Mouse (Mus musculus) T-helper 17 cell (primary cell): Measurements from ENCODE around the gene Dip2b.
"Not testable (repeated sequence)": the region's sequence is repeated elsewhere in the genome, so short reads cannot be mapped to it uniquely, and the experiment has no call there.

Experiments
- in situ Hi-C, 2 experiments: fragments of 300-600 bp; cut with MboI, MseI; formaldehyde crosslinking; loops; 1 replicate in 1 of 2; 2 replicates in 1 of 2; pipeline ENCODE4 v1.15.1; 2025; ENCODE audit warnings: high pct_unique_total_duplicates in 2 of 2

Gene Dip2b

GRCm38 (mm10) chr15:100245951-100246350 is 207.5 kb downstream of the Dip2b start:
- in situ Hi-C loops, result loop anchor here in 1 of 2 experiments (5.0 kb wide), 1 partner anchor 46 kb away; no protein-coding TSS in a partner anchor

- in situ Hi-C loops, result loop anchor here in 1 of 2 experiments (5.0 kb wide), 1 partner anchor 45 kb away; no protein-coding TSS in a partner anchor
These were observed 208.8 kb downstream of the Dip2b start for GRCm38 (mm10) chr15:100247296-100247695.

- in situ Hi-C loops, result loop anchor here in 1 of 2 experiments (5.0 kb wide), 1 partner anchor 43 kb away; no protein-coding TSS in a partner anchor
These were observed 210.4 kb downstream of the Dip2b start for GRCm38 (mm10) chr15:100248665-100249433.

- in situ Hi-C loops, result no loop called here
These were observed 212.8 kb downstream of the Dip2b start for GRCm38 (mm10) chr15:100251153-100251780.

- in situ Hi-C loops, result no loop called here
These were observed 217.9 kb downstream of the Dip2b start for GRCm38 (mm10) chr15:100256386-100256785.

- in situ Hi-C loops, result no loop called here
These were observed 218.8 kb downstream of the Dip2b start for GRCm38 (mm10) chr15:100257305-100257704.

- in situ Hi-C loops, result no loop called here
These were observed 220.4 kb downstream of the Dip2b start for GRCm38 (mm10) chr15:100258646-100259425.

- in situ Hi-C loops, result not testable (repeated sequence)
These were observed 221.9 kb downstream of the Dip2b start for GRCm38 (mm10) chr15:100260351-100260750.

GRCm38 (mm10) chr15:100263246-100263905 is 224.9 kb downstream of the Dip2b start:
- in situ Hi-C loops, result no loop called here

- in situ Hi-C loops, result no loop called here
These were observed 227.3 kb downstream of the Dip2b start for GRCm38 (mm10) chr15:100265586-100266325.

- in situ Hi-C loops, result no loop called here
These were observed 230.5 kb downstream of the Dip2b start for GRCm38 (mm10) chr15:100268916-100269315.
